Mouse (Mus musculus) retina, adult 2 months (tissue): ENCODE data around the gene Oosp2.

ENCODE experiments used
- DNase-seq: peaks from one replicate; pipeline ENCODE4 v3.0.0-alpha.2; 2012; ENCODE audit warnings: low read depth, low spot score

The Oosp2 gene

DNA sequence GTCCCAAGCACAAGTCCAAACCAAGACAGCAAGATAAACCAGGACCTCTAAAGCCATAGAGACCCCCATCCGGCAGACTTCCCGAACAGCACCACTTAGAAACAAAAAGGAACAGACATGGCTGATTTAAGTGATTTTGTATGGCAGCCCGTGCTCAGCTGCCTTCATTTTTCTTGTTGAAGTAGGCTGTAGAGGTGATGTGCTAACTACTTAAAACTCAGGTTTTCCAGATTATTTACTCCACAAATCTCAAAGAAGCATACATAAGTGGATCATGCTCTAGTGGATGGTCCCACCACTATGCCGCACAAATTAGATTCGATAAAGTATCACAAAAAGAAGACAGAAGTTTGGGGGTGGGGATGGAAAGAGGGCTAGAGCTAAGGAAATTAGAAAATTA lies at the start of gene Oosp2:
Gene Oosp2, minus strand, starts transcription at position 101 of the 400 bp plus-strand sequence.
- DNase-seq, result no peak

DNA sequence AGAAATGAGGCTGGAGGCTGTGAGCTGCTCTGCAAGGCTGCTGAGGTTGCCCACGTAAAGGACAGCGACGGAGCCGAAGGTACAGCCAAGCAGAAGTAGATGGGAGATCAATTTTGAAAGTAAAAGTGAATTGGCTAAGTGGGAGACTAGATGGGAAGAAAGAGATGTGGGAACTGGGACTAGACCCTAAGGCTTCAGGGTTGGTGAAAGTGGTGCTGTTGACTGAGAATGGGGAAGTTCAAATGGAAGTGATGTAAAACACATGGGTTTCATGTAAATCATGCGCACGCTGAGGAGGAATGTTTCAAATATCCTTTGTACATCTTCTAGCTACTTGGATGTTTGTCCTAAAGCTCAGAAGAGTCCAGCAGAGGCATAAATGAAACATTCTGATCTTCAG lies 38.0 kb upstream of the Oosp2 start:
- no peak for DNase-seq

DNA sequence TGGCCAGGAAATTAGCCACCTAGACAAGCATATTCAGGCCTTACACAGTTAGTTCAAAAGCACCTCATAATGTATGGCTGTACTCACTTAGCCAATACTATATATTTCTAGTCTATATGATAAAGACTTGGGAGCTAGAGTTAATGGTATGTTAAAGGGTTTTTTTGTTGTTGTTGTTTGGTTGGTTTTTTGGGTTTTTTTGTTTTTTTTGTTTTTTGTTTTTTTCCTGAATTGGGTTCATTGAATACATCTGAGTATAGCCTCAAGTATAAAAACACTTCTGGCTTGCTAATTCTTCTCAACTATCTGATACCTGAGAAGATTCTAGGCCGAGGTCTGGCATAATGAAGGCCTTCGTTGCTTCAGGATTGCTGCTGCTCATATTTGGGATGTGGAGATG lies 36.4 kb upstream of the Oosp2 start, which contains the start of gene Oosp3:
Gene Oosp3, plus strand, starts transcription at position 301 of the 400 bp plus-strand sequence.
- no peak for DNase-seq

DNA sequence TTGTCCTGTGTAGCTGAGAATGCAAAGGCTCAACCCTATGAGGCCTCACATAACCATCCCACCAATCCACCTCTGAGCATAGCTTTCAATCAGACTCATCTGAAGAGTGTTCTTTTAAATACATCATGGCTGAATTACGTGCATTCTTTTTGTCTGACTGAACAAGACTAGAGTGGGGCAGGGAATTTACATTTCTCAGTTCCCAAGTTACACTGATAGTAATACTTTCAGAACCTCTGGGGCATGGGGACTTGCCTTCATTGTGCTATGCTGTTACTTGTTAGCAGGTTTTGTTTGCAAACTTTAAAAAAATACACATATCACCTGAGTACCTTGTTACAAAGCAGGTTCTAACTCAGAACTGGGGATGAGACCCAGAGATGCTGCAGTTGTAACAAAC lies 31.1 kb upstream of the Oosp2 start:
- no peak for DNase-seq

DNA sequence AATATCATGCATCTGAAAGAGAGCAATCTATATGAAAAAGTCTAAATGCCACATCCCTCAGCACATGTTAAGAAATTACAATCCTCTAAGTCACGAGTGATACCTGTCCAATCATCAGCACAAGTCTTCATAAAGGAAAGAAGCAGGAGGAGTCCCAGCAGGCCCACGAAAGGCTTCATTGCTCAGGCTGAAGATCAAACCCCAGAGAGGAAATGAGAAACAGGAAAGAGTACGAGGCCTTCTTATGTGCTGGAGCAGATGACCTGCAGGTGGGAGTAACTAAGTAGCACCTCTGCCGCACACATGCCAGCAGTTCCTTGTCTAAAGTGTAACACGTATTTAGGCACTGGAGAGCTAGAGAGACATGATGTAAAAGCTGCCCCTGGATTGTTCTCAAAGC lies 30.5 kb upstream of the Oosp2 start, which contains the start of gene Oosp1:
Gene Oosp1, minus strand, starts transcription at position 312 of the 400 bp plus-strand sequence.
- no peak for DNase-seq

DNA sequence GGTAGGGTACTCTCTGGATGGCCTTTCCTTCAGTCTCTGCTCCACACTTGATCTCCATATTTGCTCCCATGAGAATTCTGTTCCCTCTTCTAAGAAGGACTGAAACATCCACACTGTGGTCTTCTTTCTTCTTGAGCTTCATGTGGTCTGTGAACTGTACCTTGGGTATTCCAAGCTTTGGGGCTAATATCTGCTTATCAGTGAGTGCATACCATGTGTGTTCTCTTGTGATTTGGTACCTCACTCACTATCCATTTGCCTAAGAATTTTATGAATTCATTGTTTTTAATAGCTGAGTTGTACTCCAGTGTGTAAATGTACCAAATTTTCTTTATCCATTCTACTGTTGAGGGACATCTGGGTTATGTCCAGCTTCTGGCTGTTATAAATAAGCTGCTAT lies 1.2 kb upstream of the Oosp2 start:
- DNase-seq, result no peak

DNA sequence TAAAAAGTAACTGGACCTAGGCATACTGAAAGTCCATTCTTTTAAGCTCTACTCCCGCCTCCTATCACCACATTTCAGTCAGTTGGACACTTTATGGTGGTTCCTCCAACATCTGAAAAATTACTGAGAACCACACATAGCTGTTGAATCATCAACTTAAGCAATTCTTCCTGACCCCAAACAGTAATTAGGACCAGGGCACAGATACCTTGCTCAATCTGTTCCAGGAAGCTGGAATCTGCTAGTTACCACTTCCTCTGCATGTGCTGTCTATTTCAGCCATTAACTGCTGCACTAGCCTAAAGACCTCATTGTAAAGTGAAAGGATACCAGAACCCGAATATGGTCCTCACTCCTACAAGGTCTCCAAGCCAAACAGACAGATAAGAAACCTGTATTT lies 1.2 kb downstream of the Oosp2 start:
- DNase-seq, result no peak

DNA sequence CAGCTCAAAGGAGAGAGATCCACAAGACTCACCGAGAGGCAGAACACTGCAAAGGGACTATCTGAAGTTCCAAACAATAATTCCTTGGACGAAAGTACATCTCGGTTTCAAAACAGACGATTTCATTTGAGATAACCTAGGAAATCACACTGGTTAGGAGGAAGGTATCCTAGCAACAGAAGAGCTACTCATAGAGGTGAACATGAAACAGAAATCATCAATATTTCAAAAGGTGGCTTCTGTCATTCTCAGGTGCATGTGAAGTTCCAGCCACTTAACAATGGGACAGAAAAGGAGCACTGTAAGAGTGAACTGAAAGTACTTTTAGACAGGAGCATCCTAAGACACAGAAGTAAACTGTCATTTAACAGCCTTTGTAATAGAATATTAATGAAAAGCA lies 10.8 kb downstream of the Oosp2 start:
- no peak for DNase-seq

DNA sequence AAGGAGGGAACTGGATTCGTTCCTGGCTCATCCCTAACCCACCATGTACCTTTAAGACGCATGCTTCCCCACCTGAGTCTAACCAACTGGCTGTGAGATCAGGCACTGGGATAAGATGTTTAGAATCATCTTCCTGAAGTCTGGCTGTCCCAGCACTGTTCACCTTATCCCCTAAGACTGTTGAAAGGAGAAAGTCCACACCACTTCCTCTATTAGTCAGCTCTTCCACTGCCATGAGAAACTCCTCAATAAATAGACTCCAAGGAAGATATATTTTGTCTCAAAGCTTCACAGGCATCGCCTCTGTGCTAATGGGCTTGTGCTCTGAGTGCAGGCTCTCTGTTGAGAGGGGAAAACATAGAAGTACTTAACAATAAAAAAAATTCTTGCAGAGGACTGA lies 14.2 kb downstream of the Oosp2 start:
- no peak for DNase-seq

DNA sequence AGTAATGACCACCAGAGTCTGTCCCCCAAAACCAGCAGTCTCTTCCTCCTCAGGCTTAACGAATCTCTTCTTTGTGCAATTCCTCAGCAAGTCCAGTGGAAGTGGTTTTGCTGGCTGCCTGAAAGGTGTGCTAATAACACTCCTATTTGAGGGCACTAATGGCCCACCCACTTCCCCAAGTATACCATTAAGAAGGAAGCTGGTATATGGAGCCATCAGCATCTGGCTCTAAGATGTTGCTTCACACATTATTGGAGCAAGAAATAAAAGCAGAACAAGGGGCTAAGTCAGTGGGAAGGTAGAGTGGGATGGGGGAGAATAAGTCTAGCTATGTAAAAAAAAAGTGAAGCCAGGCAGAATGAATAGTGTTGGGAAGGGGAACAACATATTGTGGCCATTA lies 19.6 kb downstream of the Oosp2 start, which contains the start of gene Ms4a3:
Gene Ms4a3, minus strand, starts transcription at position 120 of the 400 bp plus-strand sequence.
- DNase-seq, result no peak

DNA sequence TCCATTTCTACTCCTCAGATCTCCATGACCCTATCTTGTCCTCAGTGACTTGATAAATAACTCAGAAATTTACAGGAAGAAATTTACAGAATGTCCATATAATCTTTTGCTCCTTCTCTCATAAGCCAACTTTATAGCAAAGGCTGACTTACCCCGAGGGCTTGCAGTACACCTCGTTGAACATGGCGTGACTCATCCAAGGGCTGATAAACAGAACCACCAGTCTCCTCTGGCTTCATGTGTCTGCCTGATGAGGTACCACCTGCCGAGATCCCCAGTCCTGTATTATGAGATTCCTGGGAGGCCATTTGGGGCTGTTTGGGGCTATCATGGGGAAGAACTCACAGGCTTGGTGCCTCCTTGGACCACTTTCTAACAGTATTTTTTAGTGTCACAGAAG lies 21.3 kb downstream of the Oosp2 start:
- DNase-seq, result no peak

DNA sequence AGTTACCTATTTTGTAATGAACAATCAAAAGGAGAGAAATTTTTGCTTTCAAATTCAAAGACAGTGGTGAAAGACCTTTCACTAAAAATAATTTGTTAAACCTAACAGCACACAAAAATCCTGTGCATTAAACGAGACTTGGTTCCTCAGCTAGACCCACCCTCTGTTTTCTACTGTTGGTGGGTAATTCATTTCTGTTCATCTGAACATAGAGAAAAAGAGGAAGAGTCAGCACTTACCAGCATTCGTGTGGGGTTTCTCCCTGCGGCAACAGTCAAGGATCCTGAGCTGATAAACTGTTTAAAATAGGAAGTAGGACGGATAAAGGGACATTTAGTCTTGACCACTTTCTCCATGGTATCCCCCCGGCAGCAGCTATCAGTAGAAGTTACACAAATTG lies 24.8 kb downstream of the Oosp2 start:
- no peak for DNase-seq

DNA sequence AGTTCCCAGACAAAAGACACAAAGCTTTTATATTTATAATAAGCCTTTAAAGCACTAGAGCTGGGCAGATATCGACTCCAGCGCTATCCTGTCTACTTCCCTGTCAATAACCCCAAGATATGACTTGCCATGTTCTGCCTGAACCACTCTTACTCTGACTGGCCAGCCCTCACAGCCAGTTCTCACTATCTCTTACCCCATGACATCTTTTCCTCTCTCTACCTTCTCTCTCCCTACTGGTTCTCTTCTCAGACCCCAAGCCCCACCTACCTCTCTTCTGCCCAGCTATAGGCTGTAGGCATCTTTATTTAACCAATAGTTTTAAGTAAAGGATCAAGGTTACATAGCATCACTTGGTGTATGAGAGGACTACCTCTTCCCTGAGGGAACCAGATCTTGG lies 26.0 kb downstream of the Oosp2 start:
- DNase-seq, result no peak

DNA sequence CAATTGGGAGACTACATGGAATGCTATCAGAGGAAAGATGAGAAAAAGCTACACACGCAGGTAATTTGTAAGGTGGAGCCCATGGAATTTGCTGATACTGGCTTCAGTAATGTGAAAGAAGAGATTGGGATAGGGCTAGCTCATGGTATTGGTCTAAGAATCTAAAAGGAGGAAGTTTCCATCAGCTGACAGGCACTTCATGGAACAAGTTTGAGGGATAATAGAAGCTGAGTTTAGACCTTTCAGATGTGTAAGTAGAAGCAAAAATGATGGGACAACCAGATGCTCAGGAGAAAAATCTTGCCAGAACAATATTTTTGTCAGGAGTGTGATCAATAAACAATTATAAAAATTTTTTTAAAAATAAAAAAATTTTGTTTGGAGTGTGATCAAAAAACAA lies 26.6 kb downstream of the Oosp2 start:
- DNase-seq, result no peak

DNA sequence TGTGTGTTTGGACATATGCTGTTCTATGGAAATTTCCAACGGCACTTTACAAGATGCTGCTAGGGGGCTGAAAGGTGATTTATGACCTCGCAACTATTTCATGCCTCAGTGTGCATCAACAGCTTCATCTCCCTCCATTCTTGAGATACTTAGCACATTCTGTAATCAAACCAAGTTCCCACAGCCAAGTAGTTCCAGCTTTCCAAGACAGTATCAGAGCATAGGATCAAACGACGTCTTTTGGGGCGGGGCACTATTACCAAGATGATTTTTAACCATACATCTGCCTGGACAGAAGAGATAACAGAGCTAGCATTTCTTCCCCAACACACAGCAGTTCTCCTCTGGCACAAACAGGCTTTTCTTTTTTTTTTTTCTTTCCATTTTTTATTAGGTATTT lies 35.1 kb downstream of the Oosp2 start:
- no peak for DNase-seq

DNA sequence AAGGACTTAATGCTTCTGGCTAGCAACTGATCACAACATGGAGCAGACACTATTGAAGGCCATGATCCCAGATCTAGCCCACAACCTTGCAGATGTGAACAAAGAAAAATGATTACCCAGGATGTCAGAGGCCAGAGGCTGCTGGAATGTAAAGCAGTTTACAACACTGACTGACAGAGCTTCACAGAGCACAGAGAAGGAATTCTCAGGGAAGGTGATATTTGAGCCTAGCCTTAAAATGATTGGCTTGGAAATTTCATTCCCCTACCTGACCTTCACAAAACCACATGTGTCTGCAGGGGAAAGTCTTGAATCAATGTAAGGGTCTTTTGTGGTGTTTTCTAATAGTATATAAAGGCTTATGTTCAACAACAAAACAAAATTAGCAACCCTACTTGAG lies 35.6 kb downstream of the Oosp2 start:
- no peak for DNase-seq

DNA sequence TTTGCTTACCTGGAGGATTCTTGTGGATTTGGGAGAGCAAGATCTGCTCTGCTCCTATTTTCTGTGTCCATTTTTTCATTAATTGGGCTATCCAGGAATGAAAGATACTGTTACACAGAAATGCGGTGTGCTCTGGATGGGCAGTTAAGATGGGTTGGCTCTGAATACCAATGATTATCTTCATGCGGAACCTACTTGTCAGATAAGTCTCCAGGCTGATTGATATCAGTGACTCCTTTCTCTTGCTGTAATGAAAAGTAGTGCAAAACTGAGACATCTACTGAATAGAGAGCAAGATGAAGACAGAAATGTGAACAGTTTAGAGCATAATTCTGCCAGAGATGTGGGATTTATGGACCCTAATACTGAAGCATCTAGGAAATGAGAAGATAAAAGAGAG lies 36.8 kb downstream of the Oosp2 start, which contains the start of gene Ms4a2:
Gene Ms4a2, minus strand, starts transcription at position 169 of the 400 bp plus-strand sequence.
- no peak for DNase-seq

DNA sequence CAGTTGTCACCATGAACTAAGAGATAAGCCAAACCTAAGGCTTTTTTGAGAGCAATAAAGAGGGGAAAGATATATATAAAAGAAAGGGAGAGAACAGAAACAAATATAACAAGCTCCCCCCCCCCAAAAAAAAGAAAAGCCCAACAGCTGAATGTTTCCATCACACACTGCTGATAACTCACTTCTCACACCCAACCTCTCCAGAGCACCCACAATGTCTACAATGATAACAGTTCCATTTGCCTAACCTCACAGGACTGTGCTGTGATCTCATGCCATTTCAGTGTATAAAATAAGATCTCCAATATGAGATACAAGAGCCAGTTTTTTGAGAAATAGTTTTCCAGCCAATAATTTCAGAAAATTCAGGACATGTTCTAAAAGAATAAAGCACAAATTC lies 42.4 kb downstream of the Oosp2 start:
- no peak for DNase-seq

DNA sequence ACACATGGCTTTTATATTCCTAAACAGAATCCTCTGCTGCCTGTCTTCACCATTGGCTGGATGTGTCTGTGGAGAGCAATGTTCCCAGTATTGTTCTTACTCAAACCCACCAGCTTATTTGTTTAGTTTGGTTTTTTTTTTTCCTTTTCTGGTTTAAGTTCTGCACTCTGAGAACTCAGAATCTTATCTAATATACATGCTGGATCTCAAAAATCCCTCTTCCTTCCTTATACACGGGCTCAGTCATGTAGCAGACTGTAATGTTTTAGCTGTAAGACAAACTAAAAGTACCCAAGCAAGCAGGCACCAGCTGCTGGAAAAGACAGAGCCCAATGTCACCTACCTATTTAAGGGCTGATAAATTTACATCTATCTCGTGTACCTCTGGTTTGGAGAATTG lies 45.6 kb downstream of the Oosp2 start:
- no peak for DNase-seq

DNA sequence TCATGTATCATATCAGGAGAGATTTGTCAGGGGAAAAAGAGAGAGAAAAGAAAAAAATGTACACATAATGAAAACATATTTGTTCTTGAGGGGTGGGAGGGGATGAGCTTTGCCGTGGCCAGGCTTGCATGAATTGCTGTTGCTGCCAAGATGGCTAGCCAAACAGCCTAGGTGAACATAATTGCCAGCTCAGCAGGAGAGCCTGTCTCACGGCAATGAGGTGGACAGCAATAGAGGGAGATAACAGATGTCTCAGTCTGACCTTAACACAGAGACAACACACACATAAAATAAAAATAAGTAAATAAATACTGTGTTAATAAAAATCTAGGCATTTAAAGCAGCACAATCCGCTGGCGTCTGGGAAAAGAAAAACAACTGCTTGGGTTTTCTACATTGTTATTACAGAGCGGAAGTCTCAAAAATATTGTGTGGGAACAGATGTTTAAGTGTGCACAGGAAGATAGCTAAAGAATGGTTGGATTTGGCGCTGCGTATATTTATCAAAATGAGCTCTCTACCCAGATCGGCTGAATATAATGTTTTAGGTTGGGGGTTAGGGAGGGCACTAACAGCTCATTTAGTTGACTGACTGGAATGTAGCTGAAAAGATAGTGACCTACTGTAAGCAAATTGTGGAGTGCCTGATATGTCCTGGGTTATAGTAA lies 46.4 kb downstream of the Oosp2 start:
- no peak for DNase-seq

DNA sequence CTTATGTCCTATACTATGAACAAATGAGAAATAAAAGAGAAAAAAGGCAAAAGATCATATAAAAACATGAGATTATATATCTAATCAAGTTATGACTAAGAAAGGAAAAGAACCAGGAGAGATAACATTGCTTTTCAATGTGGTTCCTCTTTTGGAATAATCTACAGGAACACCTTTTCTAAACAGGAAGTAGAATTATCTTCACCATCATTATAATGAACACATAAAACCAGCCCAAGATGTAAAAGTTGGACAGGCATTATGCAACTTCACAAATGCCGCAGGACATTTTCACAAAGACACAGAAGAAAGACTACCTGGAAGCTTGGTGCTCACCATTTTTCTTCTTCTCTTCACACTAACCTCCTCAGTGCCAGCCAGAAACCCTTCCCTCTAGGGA lies 47.3 kb downstream of the Oosp2 start:
- no peak for DNase-seq

DNA sequence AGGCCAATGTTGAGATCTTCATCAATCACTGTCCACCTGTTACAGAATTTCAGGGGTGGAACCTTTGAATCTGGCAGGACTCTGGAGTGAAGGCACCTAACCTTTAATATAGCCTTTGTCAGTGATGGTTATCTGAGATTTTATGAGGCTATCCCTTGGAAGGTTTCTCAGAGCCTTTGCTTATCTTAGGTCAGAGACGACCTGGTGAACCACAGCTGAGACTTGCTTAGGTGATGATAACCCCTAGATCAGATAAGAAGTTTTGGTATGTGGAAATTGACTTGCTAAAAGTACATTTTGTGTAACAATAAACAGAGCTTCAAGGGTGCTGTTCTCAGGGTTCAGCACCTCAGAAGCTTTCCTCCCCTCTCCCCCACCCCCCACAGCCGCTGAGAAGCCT lies 48.1 kb downstream of the Oosp2 start:
- no peak for DNase-seq

DNA sequence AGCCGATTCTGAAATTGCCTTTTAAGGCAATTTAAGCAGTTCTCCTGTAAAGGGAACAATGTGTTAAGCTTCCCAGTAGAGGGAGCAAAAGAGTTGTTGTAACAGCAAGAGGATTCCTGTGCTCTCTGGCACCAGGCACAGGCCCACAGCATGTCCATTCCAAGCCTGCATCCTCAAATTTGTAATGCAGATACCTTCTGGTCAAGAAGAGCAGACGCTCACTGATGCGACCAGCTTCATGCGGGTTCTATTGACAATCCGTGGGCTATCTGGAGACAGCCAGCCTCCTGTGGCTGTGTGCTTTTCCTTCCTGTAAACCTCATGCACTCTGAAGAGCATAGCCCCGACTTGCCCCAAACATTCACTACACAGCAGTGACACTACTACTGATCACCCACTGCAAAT lies 48.8 kb downstream of the Oosp2 start:
- no peak for DNase-seq

DNA sequence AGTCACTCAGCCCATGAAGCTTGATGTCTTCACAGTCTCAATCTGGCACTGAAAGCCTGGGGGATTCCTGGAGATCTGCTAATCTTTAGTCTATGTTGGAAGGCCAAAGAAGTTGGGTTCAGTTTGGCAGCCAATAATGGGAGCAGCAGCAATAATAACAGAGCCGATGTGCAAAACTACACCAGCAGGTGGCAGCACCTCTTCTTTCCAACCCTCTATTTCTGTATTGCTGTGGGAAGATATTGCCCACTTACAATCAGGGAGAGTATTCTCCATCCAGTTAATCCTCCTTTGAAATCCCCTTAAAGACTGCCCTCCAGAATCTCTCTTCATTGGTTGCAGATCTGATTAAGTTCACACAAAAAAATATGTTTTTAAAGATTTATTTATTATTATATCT lies 52.2 kb downstream of the Oosp2 start:
- no peak for DNase-seq
